Mouse (Mus musculus) MEL (cell line): ENCODE data around the gene Hoxb7.

Experiments used
- CTCF ChIP-seq, 3 experiments: IDR thresholded peaks in 2 of 3; conservative IDR thresholded peaks in 1 of 3; 2 replicates each; pipeline ENCODE4 v1.5.1; 2011 to 2012; ENCODE audit warnings: low read length in 3 of 3, low read depth in 2 of 3, mild to moderate bottlenecking in 2 of 3, improper control_type of control experiment in 1 of 3, inconsistent platforms in 1 of 3, mixed read lengths in 1 of 3, moderate library complexity in 1 of 3; ENCODE audit not compliant: control insufficient read depth in 1 of 3, insufficient read depth in 1 of 3, poor library complexity in 1 of 3, severe bottlenecking in 1 of 3
- MAX ChIP-seq: IDR thresholded peaks from 2 replicates; pipeline ENCODE4 v1.6.1; 2011; ENCODE audit warnings: low read length, improper control_type of control experiment
- POLR2A ChIP-seq, 2 experiments: IDR thresholded peaks; 2 replicates each; pipeline ENCODE4 v1.6.1; 2011 to 2012; ENCODE audit warnings: low read length in 2 of 2, mild to moderate bottlenecking in 2 of 2, control low read depth in 1 of 2, improper control_type of control experiment in 1 of 2, low read depth in 1 of 2, moderate library complexity in 1 of 2; ENCODE audit not compliant: control insufficient read depth in 1 of 2, insufficient read depth in 1 of 2, poor library complexity in 1 of 2
- TAL1 ChIP-seq: IDR thresholded peaks from 2 replicates; pipeline ENCODE4 v1.6.1; 2012; ENCODE audit warnings: mild to moderate bottlenecking, inconsistent platforms, low read length, moderate library complexity, mixed read lengths
- TBP ChIP-seq: IDR thresholded peaks from 2 replicates; pipeline ENCODE4 v1.8.0; 2011; ENCODE audit warnings: low read depth, low read length, improper control_type of control experiment
- ZC3H11A ChIP-seq: IDR thresholded peaks from 2 replicates; pipeline ENCODE4 v1.6.1; 2012; ENCODE audit warnings: low read depth, mild to moderate bottlenecking, inconsistent platforms, low read length, improper control_type of control experiment

- no peak for TF ChIP-seq CTCF (IDR thresholded peaks at IDR 0.05 in 2 of 3, conservative IDR thresholded peaks at IDR 0.05 in 1 of 3; ENCODE audit: control insufficient read depth in 1 of 3, insufficient read depth in 1 of 3, low read depth in 2 of 3, low read length in 3 of 3, poor library complexity in 1 of 3, severe bottlenecking in 1 of 3)
- TF ChIP-seq ZC3H11A, result no peak
- no peak for TF ChIP-seq POLR2A (IDR thresholded peaks at IDR 0.05; ENCODE audit: control insufficient read depth in 1 of 2, insufficient read depth in 1 of 2, low read depth in 1 of 2, low read length in 2 of 2, poor library complexity in 1 of 2)
- TF ChIP-seq TAL1, result no peak
- no peak for TF ChIP-seq MAX
- no peak for TF ChIP-seq TBP
Observed at GRCm38 (mm10) chr11:96317608-96318367, 31.4 kb downstream of the Hoxb7 start, which contains the start of gene Hoxb4.
